8 mouse cellular contexts compared by ENCODE assay signal in genomic region chr2:153347183-153347781, GRCm38 (mm10). TPM values are rescaled to one million over a fixed set of nuclear protein-coding genes. Genes with fewer than 3 reads are reported as not detected.
DNase-seq lines count a peak whose midpoint lies in the region; ATAC-seq lines count a peak whose summit lies in the region.

No protein-coding gene starts in this region.

- DNase-seq in embryo, embryonic 10.5 days (ENCODE audit: low spot score): peak; percentile 18
- DNase-seq in embryo, embryonic 9.5 days (ENCODE audit: extremely low spot score): no peak
- DNase-seq in Muller cell, postnatal 12 days (ENCODE audit: inconsistent ontology term): peak; percentile 37
- no peak for DNase-seq in hindbrain, embryonic 10.5 days (ENCODE audit: low spot score)
- no peak for DNase-seq in frontal cortex, adult 2 months (ENCODE audit: extremely low spot score in 1 of 2, low spot score in 1 of 2)
- DNase-seq in thymus, postnatal 14 days: no peak
- no peak for DNase-seq in spleen, postnatal 10 days (ENCODE audit: low spot score in 2 of 2)

- peaks cover 48% of the 10 kb centered on the region for H3K4me1 ChIP-seq in hindbrain, embryonic 10.5 days (replicated peaks)
- peaks cover 60% of the 10 kb centered on the region for H3K4me1 ChIP-seq in liver, embryonic 16.5 days (ENCODE audit: control insufficient read depth, low read depth, low read length)

- WGBS in hindbrain, embryonic 10.5 days: 17% methylated on average over 9 of the region's 9 CpGs
- 2% methylated on average over 9 of the region's 9 CpGs for WGBS in liver, embryonic 16.5 days (ENCODE audit: insufficient replicate concordance)

- peak overlapping the region; percentile 63 for H3K4me2 ChIP-seq in liver, embryonic 16.5 days (ENCODE audit: low read depth, low read length)

- ATAC-seq in liver, embryonic 16.5 days (ENCODE audit: low read depth): no peak

- H3K9ac ChIP-seq in liver, embryonic 16.5 days (ENCODE audit: low read depth, low read length): peak overlapping the region; percentile 97

- H3K27ac ChIP-seq in hindbrain, embryonic 10.5 days: peak overlapping the region; percentile 99
- H3K27ac ChIP-seq in liver, embryonic 16.5 days (ENCODE audit: low read length): peak overlapping the region; percentile 97

- H3K9me3 ChIP-seq in hindbrain, embryonic 10.5 days: no peaks in the 10 kb centered on the region
- no peaks in the 10 kb centered on the region for H3K9me3 ChIP-seq in liver, embryonic 16.5 days (replicated peaks; ENCODE audit: control insufficient read depth, low read length)

- peaks cover 33% of the 10 kb centered on the region for H3K36me3 ChIP-seq in hindbrain, embryonic 10.5 days
- H3K36me3 ChIP-seq in liver, embryonic 16.5 days (ENCODE audit: control insufficient read depth, insufficient read depth): peaks cover 2% of the 10 kb centered on the region

- H3K4me3 ChIP-seq in hindbrain, embryonic 10.5 days: peak overlapping the region; percentile 90
- H3K4me3 ChIP-seq in liver, embryonic 16.5 days (ENCODE audit: low read depth, low read length): peak overlapping the region; percentile 95

- no peaks in the 10 kb centered on the region for H3K27me3 ChIP-seq in hindbrain, embryonic 10.5 days (ENCODE audit: insufficient read depth, poor library complexity, severe bottlenecking)
- H3K27me3 ChIP-seq in liver, embryonic 16.5 days (ENCODE audit: control insufficient read depth, insufficient read depth, low read depth, low read length): no peaks in the 10 kb centered on the region

RNA-seq across cellular contexts. Expression of gene Asxl1, which starts 1.7 kb away (rescaled TPM):
- polyA plus RNA-seq in hindbrain, embryonic 10.5 days (2016; fragmentation: Nextera tagmentation; extraction: Ambion mirVana): 11.7 and 13.4 TPM in 2 replicates
- 4.2 and 4.7 TPM in 2 replicates for polyA plus RNA-seq in liver, embryonic 16.5 days (2015; fragmentation: Nextera tagmentation; extraction: Ambion mirVana)
- 21.4 and 23.1 TPM in 2 replicates for polyA plus RNA-seq in frontal cortex, adult 2 months (2012; rRNA removed)

RNA-seq across cellular contexts. Expression of gene Kif3b, which starts 56.1 kb away (rescaled TPM):
- polyA plus RNA-seq in hindbrain, embryonic 10.5 days (2016; fragmentation: Nextera tagmentation; extraction: Ambion mirVana): 7.3 and 9.3 TPM in 2 replicates
- 1.9 and 2.1 TPM in 2 replicates for polyA plus RNA-seq in liver, embryonic 16.5 days (2015; fragmentation: Nextera tagmentation; extraction: Ambion mirVana)
- 32.5 and 34.7 TPM in 2 replicates for polyA plus RNA-seq in frontal cortex, adult 2 months (2012; rRNA removed)

Comparison
In these comparisons a context has a peak if more than half of its experiments do, and no peak if none do; other contexts are left out.
1. DNase-seq: peak in embryo, embryonic 10.5 days (single experiment) and Muller cell, postnatal 12 days (single experiment); none in embryo, embryonic 9.5 days (single experiment), hindbrain, embryonic 10.5 days (single experiment), frontal cortex, adult 2 months (0 of 2), thymus, postnatal 14 days (single experiment) and spleen, postnatal 10 days (0 of 2).